Mouse (Mus musculus) MEL (cell line): ENCODE results near the gene 2610528J11Rik.

Experiments used
- CTCF ChIP-seq, 3 experiments: IDR thresholded peaks in 2 of 3; conservative IDR thresholded peaks in 1 of 3; 2 replicates each; pipeline ENCODE4 v1.5.1; 2011 to 2012; ENCODE audit warnings: low read length in 3 of 3, low read depth in 2 of 3, mild to moderate bottlenecking in 2 of 3, improper control_type of control experiment in 1 of 3, inconsistent platforms in 1 of 3, mixed read lengths in 1 of 3, moderate library complexity in 1 of 3; ENCODE audit not compliant: control insufficient read depth in 1 of 3, insufficient read depth in 1 of 3, poor library complexity in 1 of 3, severe bottlenecking in 1 of 3
- EP300 ChIP-seq, 2 experiments: IDR thresholded peaks; 2 replicates each; pipeline ENCODE4 v1.6.1; 2011; ENCODE audit warnings: improper control_type of control experiment in 2 of 2, low read length in 2 of 2, low read depth in 1 of 2, mild to moderate bottlenecking in 1 of 2
- HCFC1 ChIP-seq: IDR thresholded peaks from 2 replicates; pipeline ENCODE4 v1.6.1; 2012; ENCODE audit warnings: low read depth, mild to moderate bottlenecking, inconsistent platforms, low read length, improper control_type of control experiment, moderate library complexity
- JUND ChIP-seq: IDR thresholded peaks from 2 replicates; pipeline ENCODE4 v1.6.1; 2011; ENCODE audit warnings: low read depth, mild to moderate bottlenecking, improper control_type of control experiment, low read length
- NELFE ChIP-seq: IDR thresholded peaks from 2 replicates; pipeline ENCODE4 v1.6.1; 2011; ENCODE audit warnings: low read depth, low read length, improper control_type of control experiment
- POLR2A ChIP-seq, 2 experiments: IDR thresholded peaks; 2 replicates each; pipeline ENCODE4 v1.6.1; 2011 to 2012; ENCODE audit warnings: low read length in 2 of 2, mild to moderate bottlenecking in 2 of 2, control low read depth in 1 of 2, improper control_type of control experiment in 1 of 2, low read depth in 1 of 2, moderate library complexity in 1 of 2; ENCODE audit not compliant: control insufficient read depth in 1 of 2, insufficient read depth in 1 of 2, poor library complexity in 1 of 2
- ZKSCAN1 ChIP-seq: IDR thresholded peaks from 2 replicates; pipeline ENCODE4 v1.6.1; 2012; ENCODE audit warnings: low read depth, mild to moderate bottlenecking, inconsistent platforms, low read length, improper control_type of control experiment, moderate library complexity

DNA sequence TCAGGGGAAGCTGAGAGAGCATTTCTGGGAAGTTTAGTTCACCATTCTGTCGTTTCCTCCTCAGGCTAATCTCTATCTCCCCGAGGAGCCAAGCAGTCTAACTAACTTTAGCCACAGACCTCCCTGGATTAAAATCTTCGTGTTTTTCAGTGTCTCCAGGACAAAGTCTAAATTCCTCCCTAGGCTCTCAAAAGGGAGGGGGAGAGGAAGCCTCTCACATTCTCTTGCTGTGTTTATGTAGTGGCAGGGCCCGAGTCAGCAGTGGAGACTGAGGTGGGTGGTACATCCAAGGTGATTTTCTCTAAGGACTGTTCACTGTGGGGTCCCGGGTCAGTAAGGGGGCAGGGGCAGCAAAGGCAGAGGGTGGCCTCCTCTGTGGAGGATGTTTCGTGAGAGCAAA, 11.0 kb downstream of the 2610528J11Rik start:
- no peak for TF ChIP-seq HCFC1
- TF ChIP-seq ZKSCAN1 = no peak
- no peak for TF ChIP-seq POLR2A (IDR thresholded peaks at IDR 0.05; ENCODE audit: control insufficient read depth in 1 of 2, insufficient read depth in 1 of 2, low read depth in 1 of 2, low read length in 2 of 2, poor library complexity in 1 of 2)
- TF ChIP-seq EP300 (IDR thresholded peaks at IDR 0.05; ENCODE audit: low read depth in 1 of 2, low read length in 2 of 2) = no peak
- TF ChIP-seq NELFE = no peak
- no peak for TF ChIP-seq JUND
- no peak for TF ChIP-seq CTCF (IDR thresholded peaks at IDR 0.05 in 2 of 3, conservative IDR thresholded peaks at IDR 0.05 in 1 of 3; ENCODE audit: control insufficient read depth in 1 of 3, insufficient read depth in 1 of 3, low read depth in 2 of 3, low read length in 3 of 3, poor library complexity in 1 of 3, severe bottlenecking in 1 of 3)
